10 mouse cellular contexts compared by ENCODE assay signal in genomic region chr12:27575629-27576028, GRCm38 (mm10).
DNase-seq lines count a peak whose midpoint lies in the region; ATAC-seq lines count a peak whose summit lies in the region.
"Had no signal": no experiment of that assay in that cellular context is flagged by ENCODE, and none has a peak within 500 bp of the region (broad histone marks: within the 10 kb centered on the region; RNA-seq: fewer than 3 reads in every experiment).

No protein-coding gene starts in this region.

- H3K4me3 ChIP-seq in forebrain, embryonic 13.5 days = no peak overlapping the region
- no peak overlapping the region for H3K4me3 ChIP-seq in limb, embryonic 11.5 days (ENCODE audit: low read depth, low read length)
- H3K4me3 ChIP-seq in neural tube, embryonic 11.5 days (ENCODE audit: low read depth, low read length) = no peak overlapping the region

- no peaks in the 10 kb centered on the region for H3K9me3 ChIP-seq in forebrain, embryonic 13.5 days (replicated peaks)
- H3K9me3 ChIP-seq in limb, embryonic 11.5 days (ENCODE audit: control insufficient read depth, low read length) = no peaks in the 10 kb centered on the region
- no peaks in the 10 kb centered on the region for H3K9me3 ChIP-seq in neural tube, embryonic 11.5 days (ENCODE audit: control insufficient read depth, low read length)

- DNase-seq in embryo, embryonic 11.5 days (ENCODE audit: low read depth, low spot score) = peak; percentile 43
- peak; percentile 69 for DNase-seq in limb, embryonic 11.5 days (ENCODE audit: low spot score)
- peak; percentile 69 for DNase-seq in neural tube, embryonic 11.5 days (ENCODE audit: low spot score)
- DNase-seq in kidney, adult 11 months = no peak
- DNase-seq in heart, postnatal 14 days = no peak
- DNase-seq: cerebellum, adult 11-12 months had no signal

- intact Hi-C loops in heart, postnatal 14 days (cut with DNase I) = no loop called here

- H3K27ac ChIP-seq in forebrain, embryonic 13.5 days = peak overlapping the region; percentile 63; the same call in 1 of the 2 replicates
- peak overlapping the region; percentile 47; the same call in 1 of the 2 replicates for H3K27ac ChIP-seq in limb, embryonic 11.5 days (replicated peaks; ENCODE audit: low read depth, low read length)
- H3K27ac ChIP-seq in neural tube, embryonic 11.5 days (ENCODE audit: low read depth, low read length) = peak overlapping the region; percentile 79

- no peak overlapping the region for H3K4me2 ChIP-seq in forebrain, embryonic 13.5 days
- H3K4me2 ChIP-seq in limb, embryonic 11.5 days (ENCODE audit: low read depth, severe bottlenecking) = no peak overlapping the region
- no peak overlapping the region for H3K4me2 ChIP-seq in neural tube, embryonic 11.5 days (ENCODE audit: low read depth)
- H3K4me2 ChIP-seq: liver, embryonic 11.5 days had no signal

- H3K4me1 ChIP-seq in forebrain, embryonic 13.5 days = peaks cover 13% of the 10 kb centered on the region
- peaks cover 10% of the 10 kb centered on the region; the same call in 1 of the 2 replicates for H3K4me1 ChIP-seq in limb, embryonic 11.5 days (ENCODE audit: control insufficient read depth, insufficient read depth, low read length)
- peaks cover 15% of the 10 kb centered on the region for H3K4me1 ChIP-seq in neural tube, embryonic 11.5 days (ENCODE audit: control insufficient read depth, insufficient read depth, low read length)

- WGBS in forebrain, embryonic 13.5 days = 21% methylated on average over 7 of the region's 7 CpGs
- WGBS in limb, embryonic 11.5 days = 32% methylated on average over 7 of the region's 7 CpGs
- WGBS in neural tube, embryonic 11.5 days = 21% methylated on average over 7 of the region's 7 CpGs

- no peaks in the 10 kb centered on the region for H3K36me3 ChIP-seq in forebrain, embryonic 13.5 days (ENCODE audit: poor library complexity, severe bottlenecking)
- H3K36me3 ChIP-seq in limb, embryonic 11.5 days (ENCODE audit: control insufficient read depth, insufficient read depth, low read length) = no peaks in the 10 kb centered on the region
- H3K36me3 ChIP-seq in neural tube, embryonic 11.5 days (ENCODE audit: control insufficient read depth, insufficient read depth, low read length) = no peaks in the 10 kb centered on the region

- H3K27me3 ChIP-seq in forebrain, embryonic 13.5 days = no peaks in the 10 kb centered on the region
- H3K27me3 ChIP-seq in limb, embryonic 11.5 days (ENCODE audit: control insufficient read depth, insufficient read depth, low read length) = no peaks in the 10 kb centered on the region
- H3K27me3 ChIP-seq in neural tube, embryonic 11.5 days (ENCODE audit: control insufficient read depth, insufficient read depth, low read length) = no peaks in the 10 kb centered on the region

- H3K9ac ChIP-seq in forebrain, embryonic 13.5 days = no peak overlapping the region
- H3K9ac ChIP-seq in limb, embryonic 11.5 days (ENCODE audit: low read length) = no peak overlapping the region
- no peak overlapping the region for H3K9ac ChIP-seq in neural tube, embryonic 11.5 days (ENCODE audit: low read length)

- peak; percentile 67; the same call in 1 of the 2 replicates for ATAC-seq in forebrain, embryonic 13.5 days
- ATAC-seq in limb, embryonic 11.5 days (ENCODE audit: insufficient number of reproducible peaks, low FRiP score, low TSS enrichment, low read depth) = peak; percentile 82
- ATAC-seq in neural tube, embryonic 11.5 days (ENCODE audit: insufficient read depth, low FRiP score, low TSS enrichment) = peak; percentile 87
- ATAC-seq in megakaryocyte, adult 5-6 weeks (ENCODE audit: poor library complexity, severe bottlenecking) = no peak
- ATAC-seq: inflammation-experienced regulatory T-cells, adult 6 months had no signal

Comparison
In these comparisons a context has a peak if more than half of its experiments do, and no peak if none do; other contexts are left out.
1. DNase-seq: peak in embryo, embryonic 11.5 days (single experiment), limb, embryonic 11.5 days (single experiment) and neural tube, embryonic 11.5 days (single experiment); none in kidney, adult 11 months (single experiment) and heart, postnatal 14 days (0 of 2).
2. Peak in every context shown above with its lines, with median percentiles within 50 percentile points of each other: H3K27ac ChIP-seq.